Mouse (Mus musculus) monocyte, adult 5-6 weeks (primary cell): ENCODE results near the gene Gm49711. TPM values are rescaled to one million over a fixed set of nuclear protein-coding genes. Genes with fewer than 3 reads are reported as not detected.

Experiments used
- ATAC-seq: fragments of 153-309, 156-312 bp; replicated peaks from 2 replicates; pipeline ENCODE4 v1.8.0; 2017; ENCODE audit warnings: mild to moderate bottlenecking; ENCODE audit not compliant: low TSS enrichment, insufficient number of reproducible peaks, severe bottlenecking, poor library complexity, low FRiP score
- total RNA-seq: library from RNA; stranded (forward); fragments of 200-1000, 200-491, 200-594 nt; gene quantifications from 3 replicates; pipeline ENCODE4 v1.2.3, GENCODE M21; 2017

Gene Gm49711
- total RNA-seq, 1 experiment from 2014 or later = not detected

GRCm38 (mm10) chr16:92107346-92107745 is 49.2 kb downstream of the Gm49711 start:
- no peak for ATAC-seq

- no peak for ATAC-seq
Measured at GRCm38 (mm10) chr16:92114706-92115241, 56.7 kb downstream of the Gm49711 start.

- ATAC-seq = no peak
Measured at GRCm38 (mm10) chr16:92115611-92116421, 57.7 kb downstream of the Gm49711 start.

GRCm38 (mm10) chr16:92117337-92118209 is 59.5 kb downstream of the Gm49711 start:
- ATAC-seq = no peak

GRCm38 (mm10) chr16:92119013-92119515 is 60.9 kb downstream of the Gm49711 start:
- ATAC-seq = no peak

GRCm38 (mm10) chr16:92120899-92121531 is 62.9 kb downstream of the Gm49711 start:
- ATAC-seq = no peak

GRCm38 (mm10) chr16:92127226-92127625 is 69.1 kb downstream of the Gm49711 start:
- no peak for ATAC-seq

- no peak for ATAC-seq
Measured at GRCm38 (mm10) chr16:92127666-92128065, 69.5 kb downstream of the Gm49711 start.

- no peak for ATAC-seq
Measured at GRCm38 (mm10) chr16:92129843-92130242, 71.7 kb downstream of the Gm49711 start.

- ATAC-seq = no peak
Measured at GRCm38 (mm10) chr16:92132511-92132910, 74.4 kb downstream of the Gm49711 start.

- no peak for ATAC-seq
Measured at GRCm38 (mm10) chr16:92134148-92134764, 76.1 kb downstream of the Gm49711 start.

GRCm38 (mm10) chr16:92136275-92136674 is 78.2 kb downstream of the Gm49711 start:
- ATAC-seq = no peak

GRCm38 (mm10) chr16:92139386-92140261 is 81.5 kb downstream of the Gm49711 start:
- no peak for ATAC-seq

GRCm38 (mm10) chr16:92140328-92140727 is 82.2 kb downstream of the Gm49711 start:
- ATAC-seq = no peak

GRCm38 (mm10) chr16:92141021-92141420 is 82.9 kb downstream of the Gm49711 start:
- no peak for ATAC-seq

GRCm38 (mm10) chr16:92142426-92143012 is 84.4 kb downstream of the Gm49711 start:
- no peak for ATAC-seq
